Mouse (Mus musculus): ENCODE results near the gene Gps2.

Gene Gps2

DNA sequence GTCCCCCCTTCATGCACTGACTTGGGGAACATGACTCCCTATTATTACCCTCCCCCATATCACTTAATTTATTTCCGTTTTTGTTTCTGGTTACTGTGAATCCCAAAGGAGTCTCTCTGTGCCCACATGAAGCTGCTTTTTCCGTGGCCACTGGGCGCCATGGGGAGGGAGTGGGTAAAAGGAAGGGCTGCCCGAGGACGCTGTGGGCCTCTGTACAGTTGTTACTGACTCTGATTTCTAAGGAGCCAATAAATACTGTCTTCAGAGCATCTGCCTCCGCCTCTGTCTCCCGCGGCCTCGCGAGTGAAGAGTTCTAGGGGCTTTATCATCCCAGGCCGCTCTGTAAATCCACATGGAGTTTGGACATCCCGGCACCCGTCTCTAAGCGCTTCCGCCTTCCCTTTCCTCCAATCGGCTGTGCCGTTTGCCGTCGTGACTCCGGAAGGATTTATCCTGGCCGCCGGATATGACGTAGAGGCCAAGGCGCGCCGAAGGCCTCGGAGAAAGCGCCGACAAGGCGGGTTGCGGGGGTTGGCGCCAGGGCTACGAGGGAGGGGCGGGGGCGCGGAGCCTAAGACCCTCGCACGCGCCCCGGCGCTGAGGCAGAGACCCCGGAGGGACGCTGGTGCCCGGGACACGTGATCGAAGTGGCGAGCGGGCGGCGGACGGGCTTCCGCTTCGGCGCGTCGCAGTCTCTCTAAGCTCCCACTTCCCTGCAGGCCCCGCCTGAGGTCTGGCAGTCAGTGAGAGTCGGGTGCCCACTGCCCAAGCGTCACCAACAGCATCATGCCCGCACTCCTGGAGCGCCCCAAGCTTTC is at the start of gene Gps2:
Gps2 (plus strand) TSS at position 335 of the 818 bp plus-strand sequence.
- peak; percentile 95 for DNase-seq (ENCODE audit: low read depth, low spot score)

- DNase-seq (ENCODE audit: low read depth, low spot score), result no peak
These were observed 49.4 kb upstream of the Gps2 start for GRCm38 (mm10) chr11:69864138-69864860.

- DNase-seq (ENCODE audit: low read depth, low spot score), result no peak
These were observed 48.1 kb upstream of the Gps2 start for GRCm38 (mm10) chr11:69865561-69865960.

DNA sequence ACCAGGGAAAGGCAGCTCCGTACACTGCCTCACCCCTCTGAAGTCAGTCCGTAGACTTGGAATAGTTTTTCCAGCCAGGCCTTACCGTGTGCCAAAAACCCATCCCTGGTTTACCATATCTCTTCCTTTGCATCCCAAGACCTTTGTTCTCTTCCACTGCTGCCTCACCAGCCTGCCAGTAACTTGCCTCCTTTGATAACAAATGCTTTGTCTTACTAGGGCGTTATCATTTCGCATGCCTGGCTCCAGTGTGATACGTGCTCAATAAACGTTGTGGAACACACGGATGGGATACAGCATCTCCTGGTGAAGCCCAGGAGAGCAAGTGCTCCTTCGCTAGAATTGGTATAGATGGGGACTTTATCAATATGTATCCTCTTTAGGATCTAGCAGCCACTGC is 46.4 kb upstream of the Gps2 start:
- no peak for DNase-seq (ENCODE audit: low read depth, low spot score)

DNA sequence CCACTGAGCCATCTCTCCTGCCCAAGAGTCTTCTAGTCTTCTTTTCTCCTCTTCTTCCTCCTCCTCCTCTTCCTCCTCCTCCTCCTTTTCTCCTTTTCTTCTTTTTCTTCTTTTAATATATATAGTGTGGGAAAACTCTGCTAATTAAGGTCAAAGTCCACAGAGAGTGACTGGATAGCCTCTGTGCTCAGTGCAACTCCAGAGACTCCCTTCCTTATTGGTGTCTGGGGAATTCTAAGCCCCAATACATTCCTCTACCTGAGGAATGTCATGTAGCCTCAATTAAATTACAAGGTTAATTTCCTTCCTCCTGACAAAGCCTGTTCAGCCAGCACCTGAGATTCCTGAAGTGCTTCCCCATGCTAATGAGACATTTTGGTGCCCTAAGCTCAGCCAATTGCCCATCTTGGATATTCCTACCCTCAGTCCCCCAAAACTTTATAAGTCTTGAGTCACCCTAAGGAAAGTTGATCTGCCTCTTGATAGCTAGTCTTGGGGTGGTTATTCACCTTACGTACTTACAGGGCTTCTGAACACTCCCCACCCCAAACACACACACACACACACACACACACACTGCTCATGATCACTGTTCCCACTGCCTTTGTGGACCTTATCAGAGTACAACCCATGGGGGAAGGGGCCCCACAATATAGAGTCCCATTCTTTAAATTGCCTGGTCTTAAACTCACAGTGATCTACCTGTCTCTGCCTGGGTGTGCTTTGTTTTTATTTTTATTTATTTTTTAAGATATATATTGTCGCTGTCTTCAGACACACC is 43.2 kb upstream of the Gps2 start:
- no peak for DNase-seq (ENCODE audit: low read depth, low spot score)

- no peak for DNase-seq (ENCODE audit: low read depth, low spot score)
These were observed 41.9 kb upstream of the Gps2 start for GRCm38 (mm10) chr11:69871822-69872221.

DNA sequence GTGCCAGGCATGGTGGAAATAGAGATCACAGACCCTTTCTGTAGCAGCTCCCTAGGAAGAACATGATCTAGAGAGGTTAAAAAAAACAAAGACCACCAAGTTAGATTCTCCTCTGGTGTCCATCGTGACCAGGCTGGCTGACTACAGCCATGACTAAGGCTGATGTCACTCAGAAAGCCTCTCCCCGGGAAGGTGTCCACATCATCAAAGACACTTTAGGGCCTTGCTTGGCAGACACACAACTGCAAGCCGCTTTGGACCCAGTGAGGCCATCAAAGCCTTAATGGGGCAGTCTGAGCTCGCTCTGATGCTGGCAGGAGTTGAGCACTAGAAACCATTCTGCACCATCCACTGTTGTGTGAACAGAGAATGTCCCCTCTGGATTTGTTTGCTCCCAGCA is 41.2 kb upstream of the Gps2 start:
- DNase-seq (ENCODE audit: low read depth, low spot score), result no peak

GRCm38 (mm10) chr11:69876186-69876585 is 37.5 kb upstream of the Gps2 start:
- no peak for DNase-seq (ENCODE audit: low read depth, low spot score)

DNA sequence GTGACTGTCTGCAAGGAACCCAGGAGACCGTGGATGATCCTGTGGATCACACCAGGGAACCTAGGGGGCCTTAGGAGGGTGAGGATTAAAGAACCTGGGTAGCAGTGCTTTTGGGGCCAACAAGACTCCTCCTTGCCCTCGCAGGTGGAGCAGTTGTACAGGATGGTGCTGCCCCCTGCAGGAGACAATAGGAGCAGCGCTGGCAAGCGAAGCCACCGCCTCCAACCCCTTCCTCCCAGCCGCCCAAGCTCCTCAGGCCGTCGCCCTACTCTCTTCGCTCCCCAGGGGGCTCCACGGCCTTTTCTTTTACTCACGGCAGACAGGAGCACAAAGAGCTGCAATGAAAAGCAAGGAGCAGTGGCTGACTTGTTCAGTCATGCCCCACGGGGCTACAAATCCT is 36.8 kb upstream of the Gps2 start:
- DNase-seq (ENCODE audit: low read depth, low spot score), result peak; percentile 78

GRCm38 (mm10) chr11:69877878-69878277 is 35.8 kb upstream of the Gps2 start, which contains the start of gene Tmem95:
Gene Tmem95, minus strand, starts transcription at chr11:69878018.
- DNase-seq (ENCODE audit: low read depth, low spot score), result no peak

DNA sequence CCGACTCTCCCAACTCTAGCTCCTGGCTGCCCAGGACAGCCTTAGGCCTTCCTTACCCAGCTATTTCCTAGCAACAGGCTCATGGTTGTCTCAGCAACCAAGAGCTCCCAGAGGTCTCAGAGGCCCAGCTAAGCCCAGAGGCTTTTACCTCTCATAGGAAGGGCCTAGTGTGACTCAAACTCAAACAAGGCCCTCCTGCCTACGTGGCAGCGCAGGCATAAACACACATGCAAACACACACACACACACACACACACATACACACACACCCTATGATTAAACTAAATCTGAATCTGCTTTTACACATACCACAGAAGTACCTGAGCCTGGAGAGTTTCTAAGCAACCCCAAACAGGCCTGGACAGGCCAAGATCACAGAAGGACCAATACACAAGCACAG is 35.3 kb upstream of the Gps2 start:
- no peak for DNase-seq (ENCODE audit: low read depth, low spot score)

DNA sequence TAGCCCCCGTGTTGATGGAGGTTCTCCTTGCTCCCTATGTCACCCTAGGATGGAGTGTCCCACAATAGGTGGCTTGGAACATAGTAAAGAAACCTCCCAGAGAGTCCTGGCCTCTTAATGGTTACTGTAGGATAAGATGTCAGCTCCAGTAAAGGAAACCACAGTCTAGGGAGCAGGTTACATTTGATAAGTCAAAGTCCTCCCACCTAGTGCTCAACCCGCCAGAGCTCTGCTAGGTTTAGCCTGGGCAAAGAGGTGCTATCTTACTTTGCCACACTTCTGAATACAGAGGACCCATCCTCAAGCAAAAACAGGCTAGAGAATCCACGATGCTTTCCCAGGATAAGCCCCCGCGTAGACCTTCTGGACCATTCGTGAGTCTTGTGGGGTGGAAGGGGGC is 34.7 kb upstream of the Gps2 start:
- DNase-seq (ENCODE audit: low read depth, low spot score), result no peak

DNA sequence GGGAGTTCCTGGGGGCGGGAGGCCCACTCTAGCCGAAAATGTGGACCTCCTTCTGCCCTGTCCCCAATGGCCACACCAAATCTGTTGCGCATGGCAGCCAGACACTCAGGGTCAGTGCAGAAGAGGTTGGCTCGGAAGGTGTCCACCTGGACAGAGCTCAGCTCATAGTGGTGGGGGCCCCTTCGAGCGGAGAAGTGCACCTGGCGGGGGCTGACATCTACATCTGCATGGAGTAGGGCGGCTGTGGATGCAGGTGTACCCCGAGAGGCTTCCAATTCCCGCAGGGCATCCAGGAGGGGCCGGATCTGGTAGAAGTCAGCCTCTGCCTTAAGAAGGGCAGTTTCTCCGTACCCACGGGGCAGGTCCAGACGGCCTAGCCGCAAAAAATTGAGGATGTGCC is 34.0 kb upstream of the Gps2 start:
- no peak for DNase-seq (ENCODE audit: low read depth, low spot score)

DNA sequence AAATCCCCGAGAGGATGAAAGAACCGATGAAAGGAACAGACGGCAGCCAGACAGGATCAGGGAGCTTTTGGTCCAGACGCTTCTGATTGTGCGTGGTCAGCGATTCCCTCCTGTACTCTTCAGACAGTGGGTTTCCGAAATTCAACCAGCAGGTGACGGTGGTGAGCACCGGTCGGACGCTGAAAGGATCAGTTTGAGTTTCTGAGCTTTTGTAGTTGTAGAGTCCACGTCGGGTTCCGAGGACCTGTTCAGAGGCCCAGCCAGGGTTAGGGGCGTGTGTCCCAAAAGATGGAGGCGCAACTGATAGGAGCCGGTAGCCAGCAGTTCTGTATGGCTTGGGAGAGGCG is 33.2 kb upstream of the Gps2 start:
- DNase-seq (ENCODE audit: low read depth, low spot score), result peak; percentile 53

DNA sequence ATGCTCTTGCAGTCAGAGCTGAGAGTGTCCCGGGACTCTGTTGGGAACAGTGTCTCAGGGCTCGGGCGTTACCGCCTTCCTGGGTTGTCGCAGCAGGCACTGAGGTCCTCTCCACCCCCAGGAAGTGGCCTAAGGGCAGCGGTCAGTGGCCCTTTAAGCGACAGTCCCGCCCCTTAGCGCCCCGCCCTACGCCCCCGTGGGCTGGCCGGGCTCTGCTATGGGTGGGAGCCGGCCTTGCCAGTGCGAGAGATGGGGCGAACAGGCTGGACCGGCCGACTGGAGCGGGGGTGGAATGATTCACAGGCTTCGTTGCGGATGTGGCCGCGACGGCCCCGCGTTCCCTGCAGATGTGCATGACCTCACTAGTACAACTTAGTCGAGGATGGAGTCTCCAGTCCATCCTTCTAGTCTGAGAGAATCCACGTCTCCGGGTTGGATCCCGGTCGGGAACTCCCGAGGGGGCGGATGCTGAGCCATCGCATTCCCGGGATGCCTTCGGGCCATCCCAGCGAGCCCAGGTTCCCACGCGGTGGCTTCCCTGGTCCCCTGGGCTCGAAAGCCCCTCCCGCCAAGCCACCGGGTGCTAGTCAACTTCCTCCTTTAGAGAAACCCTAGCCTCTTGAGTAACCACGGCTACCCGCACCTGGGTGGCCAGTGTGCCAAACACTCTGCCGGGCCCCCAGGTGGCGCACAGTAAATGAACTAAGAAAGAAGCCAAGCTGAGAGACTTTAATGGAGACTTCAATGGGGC is 32.7 kb upstream of the Gps2 start, which contains the start of gene Kctd11:
Kctd11 (minus strand) TSS at position 554 of the 751 bp plus-strand sequence.
- peak; percentile 59 for DNase-seq (ENCODE audit: low read depth, low spot score)

GRCm38 (mm10) chr11:69881787-69882670 is 31.7 kb upstream of the Gps2 start:
- no peak for DNase-seq (ENCODE audit: low read depth, low spot score)

- no peak for DNase-seq (ENCODE audit: low read depth, low spot score)
These were observed 30.6 kb upstream of the Gps2 start for GRCm38 (mm10) chr11:69883066-69883465.

DNA sequence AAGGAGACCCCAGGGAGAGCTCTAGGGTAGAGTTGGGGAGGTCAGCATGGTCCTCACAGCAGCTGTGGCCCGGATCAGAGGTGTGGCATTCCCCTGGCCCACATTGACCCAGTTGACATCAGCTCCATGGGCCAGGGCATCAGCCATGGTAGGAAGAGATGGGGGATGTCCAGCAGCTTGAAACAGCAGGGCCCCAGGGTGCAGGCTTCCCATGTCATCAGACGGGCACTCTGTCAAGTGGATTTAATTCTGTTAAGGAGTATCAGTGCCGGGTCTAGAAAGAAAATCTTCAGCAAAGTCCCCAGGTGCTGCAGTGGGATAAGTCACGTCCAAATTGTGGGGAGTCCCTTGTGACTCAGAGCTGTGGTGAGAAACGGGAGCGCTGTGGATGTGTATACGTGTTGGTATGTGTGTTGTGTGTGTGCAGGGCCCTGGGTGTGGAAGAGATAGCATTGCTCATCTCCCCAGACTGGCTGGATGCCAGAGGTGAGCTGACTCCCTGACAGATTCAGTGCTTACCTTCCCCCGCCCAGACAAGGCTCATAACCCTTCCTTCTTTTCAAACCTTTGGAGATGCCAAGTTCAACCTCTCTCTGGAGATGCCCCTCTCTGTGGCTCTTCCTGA is 30.0 kb upstream of the Gps2 start:
- DNase-seq (ENCODE audit: low read depth, low spot score), result no peak

DNA sequence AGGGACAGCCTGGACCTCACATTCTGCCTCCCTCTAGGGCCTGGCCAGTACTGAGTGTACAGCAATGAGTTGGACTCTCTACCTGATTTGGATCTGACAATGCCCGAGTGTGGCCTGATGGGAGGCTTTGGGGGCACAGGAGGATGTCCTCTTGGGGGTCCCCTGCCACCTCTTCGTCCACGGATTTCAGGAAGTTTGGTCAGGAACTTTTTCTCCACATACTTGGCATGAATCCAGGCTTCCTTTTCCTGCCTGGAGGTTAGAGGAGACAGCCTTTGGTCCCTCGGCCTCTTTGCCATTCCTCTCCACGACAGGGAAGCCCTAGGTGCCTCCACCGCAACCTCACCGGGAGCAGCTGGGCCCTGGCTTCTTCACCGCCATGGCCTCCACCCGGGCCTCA is 29.4 kb upstream of the Gps2 start:
- no peak for DNase-seq (ENCODE audit: low read depth, low spot score)

GRCm38 (mm10) chr11:69884663-69885062 is 29.0 kb upstream of the Gps2 start:
- DNase-seq (ENCODE audit: low read depth, low spot score), result no peak
